Mouse (Mus musculus): Measurements from ENCODE around the gene Ccdc137.

GRCm38 (mm10) chr11:120465521-120465920 is 7.6 kb downstream of the Ccdc137 start:
- TF ChIP-seq CTCF (IDR thresholded peaks at IDR 0.05; ENCODE audit: control insufficient read depth, insufficient read depth, insufficient read length) (no peak), MYOD1 (IDR thresholded peaks at IDR 0.05; ENCODE audit: control insufficient read depth, insufficient read length, low read depth) (no peak), MYOG (IDR thresholded peaks at IDR 0.05; ENCODE audit: control insufficient read depth, extremely low read depth, insufficient read length) (no peak), FOSL1 (IDR thresholded peaks at IDR 0.05; ENCODE audit: insufficient read depth, low read length, poor library complexity, severe bottlenecking) (no peak)

All from C2C12 (cell line).